Mouse (Mus musculus) stomach, embryonic 14.5 days (tissue): Measurements from ENCODE around the gene Cnpy1. TPM values are rescaled to one million over a fixed set of nuclear protein-coding genes. Genes with fewer than 3 reads are reported as not detected.

Experiments used
- ATAC-seq: fragments of 200-750 bp; cut with Nextera tagmentation; 2 replicates; pipeline ENCODE4 v1.8.0; 2017; ENCODE audit warnings: low read depth, moderate TSS enrichment; ENCODE audit not compliant: insufficient number of reproducible peaks, insufficient read depth, low FRiP score
- H3K27ac ChIP-seq: fragments of 300-500 bp; sonication (generic); 2 replicates; pipeline ENCODE4 v1.5.1; 2014; ENCODE audit warnings: mild to moderate bottlenecking, low read length, moderate library complexity, mixed read lengths
- H3K27me3 ChIP-seq: fragments of 300-500 bp; sonication (generic); 2 replicates; pipeline ENCODE4 v1.6.1; 2014; ENCODE audit warnings: low read length, control low read depth, mixed read lengths; ENCODE audit not compliant: control insufficient read depth, insufficient read depth
- H3K36me3 ChIP-seq: fragments of 300-500 bp; sonication (generic); 2 replicates; pipeline ENCODE4 v1.6.1; 2014; ENCODE audit warnings: mild to moderate bottlenecking, control low read depth, low read length, moderate library complexity, mixed read lengths; ENCODE audit not compliant: control insufficient read depth, insufficient read depth
- H3K4me1 ChIP-seq: fragments of 300-500 bp; sonication (generic); 2 replicates; pipeline ENCODE4 v1.6.1; 2014; ENCODE audit warnings: low read length, control low read depth, mixed read lengths; ENCODE audit not compliant: control insufficient read depth, insufficient read depth
- H3K4me2 ChIP-seq: fragments of 300-500 bp; sonication (generic); replicated peaks from 2 replicates; pipeline ENCODE4 v1.6.1; 2014; ENCODE audit warnings: low read depth, low read length, control low read depth
- H3K4me3 ChIP-seq: fragments of 300-500 bp; sonication (generic); 2 replicates; pipeline ENCODE4 v1.5.1; 2014; ENCODE audit warnings: low read depth, low read length, control low read depth
- H3K9ac ChIP-seq: fragments of 300-500 bp; sonication (generic); replicated peaks from 2 replicates; pipeline ENCODE4 v1.6.1; 2014; ENCODE audit warnings: low read depth, mild to moderate bottlenecking, control low read depth, low read length, moderate library complexity, mixed read lengths
- H3K9me3 ChIP-seq: fragments of 300-500 bp; sonication (generic); 2 replicates; pipeline ENCODE4 v1.6.1; 2016; ENCODE audit warnings: low read depth, low read length, control low read depth; ENCODE audit not compliant: control insufficient read depth
- WGBS: fragments of 180-500 bp; shearing (Covaris S2); extraction: QIAGEN DNeasy Blood & Tissue Kit; methylation state at CpG from one replicate; pipeline ENCODE4 v1.1.7; 2014; 5-methylcytosine and 5-hydroxymethylcytosine counted together
- polyA plus RNA-seq: library from polyadenylated mRNA; unstranded; fragments of >200 nt; fragmentation: Nextera tagmentation; extraction: Ambion mirVana; gene quantifications from 2 replicates; pipeline ENCODE4 v1.2.1, GENCODE M21; 2014

The Cnpy1 gene
- not detected in 2 replicates for polyA plus RNA-seq

- Histone ChIP-seq H3K36me3 (no peaks in the 10 kb centered on the region), H3K27me3 (no peaks in the 10 kb centered on the region), H3K27ac (no peak within 1 kb of the TSS), H3K9me3 (no peaks in the 10 kb centered on the region), H3K4me3 (no peak within 1 kb of the TSS), H3K4me2 (no peak within 1 kb of the TSS), H3K9ac (no peak within 1 kb of the TSS), H3K4me1 (no peaks in the 10 kb centered on the region)
- no peak for ATAC-seq
- WGBS: 67% methylated on average over 11 of the region's 11 CpGs
Measured at GRCm38 (mm10) chr5:28245574-28245973, at the start of gene Cnpy1. Gene Cnpy1 (minus strand): TSS chr5:28245806.

DNA sequence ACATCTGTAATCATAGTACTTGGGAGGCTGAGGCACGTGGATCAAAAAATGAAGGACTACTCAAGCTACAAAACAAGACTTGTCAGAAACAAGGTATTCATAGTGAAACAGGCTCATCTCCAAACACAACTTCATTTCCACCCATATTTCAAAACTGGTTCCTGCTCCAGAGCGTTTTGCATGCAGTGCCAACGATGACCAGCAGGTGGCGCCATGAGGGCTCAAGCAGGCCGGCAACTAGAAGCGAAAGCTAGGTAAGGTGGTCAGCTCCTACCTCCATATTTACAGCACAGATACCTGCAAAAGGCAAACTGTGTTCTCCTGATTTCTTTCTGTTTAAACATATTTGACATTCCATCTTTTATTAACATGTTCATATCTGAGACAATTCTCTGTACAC lies 48.4 kb upstream of the Cnpy1 start:
- no peaks in the 10 kb centered on the region for H3K9me3 ChIP-seq
- H3K27ac ChIP-seq: no peak overlapping the region
- no peaks in the 10 kb centered on the region for H3K4me1 ChIP-seq
- ATAC-seq: no peak
- WGBS: 7% methylated on average over 6 of the region's 6 CpGs
- no peak overlapping the region for H3K4me2 ChIP-seq
- H3K36me3 ChIP-seq: no peaks in the 10 kb centered on the region
- no peak overlapping the region for H3K9ac ChIP-seq
- H3K27me3 ChIP-seq: no peaks in the 10 kb centered on the region
- H3K4me3 ChIP-seq: no peak overlapping the region

DNA sequence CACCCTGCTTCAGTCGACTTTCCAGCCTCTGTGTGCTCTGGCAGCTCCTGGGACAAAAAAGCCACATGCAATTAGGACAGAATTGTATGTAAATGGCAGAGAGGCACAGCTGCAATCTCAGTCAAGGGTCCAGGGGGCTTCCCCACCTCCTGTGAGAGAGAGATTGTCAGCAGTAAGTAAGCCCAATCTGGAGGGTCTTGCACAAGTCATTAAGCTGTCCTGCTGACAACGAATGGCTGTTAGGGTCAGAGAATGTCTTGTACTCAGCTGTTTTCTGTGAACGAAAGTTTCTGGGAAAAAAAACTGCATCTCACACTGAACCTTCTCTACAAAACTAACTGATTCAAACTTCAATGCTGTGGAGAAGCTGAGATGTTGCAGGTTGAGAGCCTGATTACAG lies 46.7 kb upstream of the Cnpy1 start:
- Histone ChIP-seq H3K27ac (no peak overlapping the region), H3K27me3 (no peaks in the 10 kb centered on the region), H3K9me3 (no peaks in the 10 kb centered on the region), H3K4me1 (no peaks in the 10 kb centered on the region), H3K4me3 (no peak overlapping the region), H3K36me3 (no peaks in the 10 kb centered on the region), H3K9ac (no peak overlapping the region), H3K4me2 (no peak overlapping the region)
- no peak for ATAC-seq
- WGBS: 20% methylated on average over 3 of the region's 3 CpGs

GRCm38 (mm10) chr5:28291118-28291850 lies 45.7 kb upstream of the Cnpy1 start:
- no peak overlapping the region for H3K9ac ChIP-seq
- no peak overlapping the region for H3K4me3 ChIP-seq
- WGBS: 69% methylated on average over 5 of the region's 5 CpGs
- ATAC-seq: no peak
- no peaks in the 10 kb centered on the region for H3K9me3 ChIP-seq
- no peaks in the 10 kb centered on the region for H3K27me3 ChIP-seq
- H3K27ac ChIP-seq: no peak overlapping the region
- no peak overlapping the region for H3K4me2 ChIP-seq
- H3K36me3 ChIP-seq: no peaks in the 10 kb centered on the region
- no peaks in the 10 kb centered on the region for H3K4me1 ChIP-seq

DNA sequence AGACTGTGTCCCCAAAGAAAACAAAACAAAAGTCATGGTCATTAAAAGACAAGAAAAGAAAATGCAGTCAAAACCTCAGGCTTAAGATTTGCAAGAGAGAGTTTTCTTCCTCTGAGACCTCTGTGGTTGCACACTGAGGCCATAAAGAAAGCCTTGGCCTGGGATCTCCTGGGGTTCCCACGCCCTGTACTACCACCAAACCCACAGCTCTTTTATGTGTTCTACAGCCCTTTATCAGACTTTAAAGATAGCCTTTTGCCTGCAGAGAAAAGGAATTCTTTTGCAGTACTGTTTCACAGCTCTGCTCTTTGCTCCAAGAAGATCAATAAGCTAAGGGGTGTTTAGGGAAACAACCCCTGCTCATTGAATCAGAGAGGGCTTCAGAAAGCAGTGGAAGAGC lies 45.0 kb upstream of the Cnpy1 start:
- Histone ChIP-seq H3K36me3 (no peaks in the 10 kb centered on the region), H3K27me3 (no peaks in the 10 kb centered on the region), H3K9ac (no peak overlapping the region), H3K27ac (no peak overlapping the region), H3K9me3 (no peaks in the 10 kb centered on the region), H3K4me1 (no peaks in the 10 kb centered on the region), H3K4me3 (no peak overlapping the region), H3K4me2 (no peak overlapping the region)
- 80% methylated on average over 1 of the region's 1 CpGs for WGBS
- ATAC-seq: no peak

DNA sequence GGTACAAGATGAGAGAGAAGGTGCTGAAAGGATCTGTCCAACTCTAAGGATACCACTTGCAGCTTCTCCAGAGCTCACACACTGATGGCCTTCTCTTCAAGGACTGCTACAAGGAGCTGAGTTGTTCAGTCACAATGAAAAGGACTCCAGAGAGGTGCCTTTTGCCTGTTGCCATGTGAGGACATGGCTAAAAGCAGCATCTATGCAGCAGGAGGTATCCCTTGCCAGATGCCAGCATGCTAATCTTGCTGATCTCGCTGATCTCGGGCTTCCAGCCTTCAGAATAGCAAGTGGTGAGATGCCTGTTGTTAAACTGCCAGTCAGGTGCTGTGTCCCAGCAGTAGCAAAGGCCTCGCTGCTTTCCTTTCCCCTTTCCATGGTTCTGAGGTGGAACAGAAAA lies 43.5 kb upstream of the Cnpy1 start:
- Histone ChIP-seq H3K27me3 (no peaks in the 10 kb centered on the region), H3K4me1 (no peaks in the 10 kb centered on the region), H3K9me3 (no peaks in the 10 kb centered on the region), H3K9ac (no peak overlapping the region), H3K4me2 (no peak overlapping the region), H3K4me3 (no peak overlapping the region), H3K36me3 (no peaks in the 10 kb centered on the region), H3K27ac (no peak overlapping the region)
- WGBS: 36% methylated on average over 3 of the region's 3 CpGs
- ATAC-seq: no peak

DNA sequence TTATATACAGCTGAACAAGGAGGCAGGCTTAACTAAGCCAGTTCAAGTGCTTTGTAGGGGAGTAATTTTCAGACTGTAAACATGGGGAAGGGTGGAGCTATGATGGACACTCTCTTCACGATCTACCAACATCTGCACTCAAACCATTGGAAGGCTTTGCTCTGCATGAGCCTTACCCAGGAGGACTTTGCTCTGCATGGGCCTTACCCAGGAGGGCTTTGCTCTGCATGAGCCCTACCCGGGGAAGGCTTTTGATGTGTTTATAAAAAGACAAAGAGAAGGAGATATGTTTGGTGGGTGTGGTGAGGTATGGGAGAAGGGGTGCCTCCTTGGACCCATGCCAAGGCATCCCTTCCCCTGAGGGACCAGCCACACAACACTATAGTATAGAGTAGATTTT lies 31.7 kb upstream of the Cnpy1 start:
- ATAC-seq: no peak
- no peak overlapping the region for H3K4me2 ChIP-seq
- WGBS: 29% methylated on average over 2 of the region's 2 CpGs
- no peak overlapping the region for H3K27ac ChIP-seq
- no peaks in the 10 kb centered on the region for H3K27me3 ChIP-seq
- H3K9me3 ChIP-seq: no peaks in the 10 kb centered on the region
- H3K4me3 ChIP-seq: no peak overlapping the region
- no peaks in the 10 kb centered on the region for H3K36me3 ChIP-seq
- no peaks in the 10 kb centered on the region for H3K4me1 ChIP-seq
- no peak overlapping the region for H3K9ac ChIP-seq

DNA sequence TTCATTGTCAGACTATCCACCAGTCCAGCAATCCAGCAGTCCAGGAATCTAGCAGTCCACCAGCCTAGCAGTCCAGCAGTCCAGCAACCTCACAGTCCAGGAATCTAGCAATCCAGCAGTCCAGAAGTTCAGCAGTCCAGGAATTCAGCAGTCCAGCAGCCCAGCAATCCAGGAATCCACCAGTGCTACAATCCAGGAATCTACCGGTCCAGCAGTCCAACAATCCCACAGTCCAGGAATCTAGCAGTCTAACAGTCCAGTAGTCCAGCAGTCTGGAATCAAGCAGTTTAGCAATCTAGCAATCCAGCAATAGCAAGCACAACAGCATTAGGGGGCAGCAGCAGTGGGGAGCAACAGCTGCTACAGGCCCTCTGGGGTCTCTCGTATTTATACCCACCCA lies 27.2 kb upstream of the Cnpy1 start:
- H3K4me3 ChIP-seq: no peak overlapping the region
- no peak overlapping the region for H3K4me2 ChIP-seq
- no peaks in the 10 kb centered on the region for H3K9me3 ChIP-seq
- no peaks in the 10 kb centered on the region for H3K4me1 ChIP-seq
- 71% methylated on average over 2 of the region's 2 CpGs for WGBS
- H3K27ac ChIP-seq: no peak overlapping the region
- no peak overlapping the region for H3K9ac ChIP-seq
- no peaks in the 10 kb centered on the region for H3K36me3 ChIP-seq
- no peak for ATAC-seq
- H3K27me3 ChIP-seq: no peaks in the 10 kb centered on the region

DNA sequence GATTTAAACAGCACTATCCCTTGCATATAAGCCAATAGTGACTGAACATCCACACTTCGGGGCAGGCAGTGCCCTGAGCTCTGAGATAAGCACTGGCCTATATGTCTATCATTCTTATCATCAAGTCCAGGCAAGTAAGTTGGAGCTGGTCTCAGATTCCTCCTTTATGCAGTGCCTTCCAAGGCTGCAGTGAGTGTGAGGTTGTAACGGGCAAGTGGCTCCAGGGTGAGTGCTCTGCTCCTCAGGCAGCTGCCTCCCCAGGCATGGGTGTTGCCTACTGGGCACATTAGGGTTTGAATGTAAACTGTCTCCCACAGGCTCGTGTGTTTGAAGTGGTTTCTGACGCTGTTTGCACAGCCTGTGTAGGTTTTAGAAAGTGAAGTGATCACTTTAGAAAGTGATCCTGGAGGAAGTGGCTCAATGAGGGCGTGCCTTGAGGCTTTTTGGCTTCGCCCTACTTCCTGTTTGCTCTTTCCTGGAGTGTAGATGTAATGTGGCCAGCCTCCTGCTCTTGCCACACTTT lies 23.9 kb upstream of the Cnpy1 start:
- H3K36me3 ChIP-seq: no peaks in the 10 kb centered on the region
- H3K4me3 ChIP-seq: no peak overlapping the region
- no peaks in the 10 kb centered on the region for H3K9me3 ChIP-seq
- no peaks in the 10 kb centered on the region for H3K4me1 ChIP-seq
- WGBS: 41% methylated on average over 6 of the region's 6 CpGs
- no peak overlapping the region for H3K9ac ChIP-seq
- no peaks in the 10 kb centered on the region for H3K27me3 ChIP-seq
- ATAC-seq: peak; percentile 18; the same call in 1 of the 2 replicates
- H3K27ac ChIP-seq: no peak overlapping the region
- no peak overlapping the region for H3K4me2 ChIP-seq
